Mouse (Mus musculus) erythroblast, embryonic 14.5 days (primary cell): ENCODE data around the gene Lamtor1. TPM values are rescaled to one million over a fixed set of nuclear protein-coding genes. Genes with fewer than 3 reads are reported as not detected.
A peak's percentile ranks its signal among the peaks of the same experiment; 100 is the strongest.

Experiments used
- H3K27me3 ChIP-seq: 2 replicates; pipeline ENCODE4 v1.6.1; 2012; ENCODE audit warnings: inconsistent platforms; ENCODE audit not compliant: control insufficient read depth
- H3K36me3 ChIP-seq: 2 replicates; pipeline ENCODE4 v1.6.1; 2012; ENCODE audit warnings: mild to moderate bottlenecking, inconsistent platforms; ENCODE audit not compliant: control insufficient read depth
- H3K4me1 ChIP-seq: 2 replicates; pipeline ENCODE4 v1.6.1; 2012; ENCODE audit warnings: inconsistent platforms; ENCODE audit not compliant: control insufficient read depth
- H3K4me3 ChIP-seq: replicated peaks from 2 replicates; pipeline ENCODE3; 2012; ENCODE audit warnings: moderate library complexity, mild to moderate bottlenecking, inconsistent platforms
- H3K9me3 ChIP-seq: 2 replicates; pipeline ENCODE4 v1.6.1; 2012; ENCODE audit warnings: low read length, inconsistent platforms, mixed read lengths; ENCODE audit not compliant: control insufficient read depth
- GATA1 ChIP-seq: IDR thresholded peaks from 2 replicates; pipeline ENCODE4 v1.6.1; 2012; ENCODE audit warnings: low read length, inconsistent platforms, mixed read lengths
- TAL1 ChIP-seq: IDR thresholded peaks from 3 replicates; pipeline ENCODE4 v1.6.1; 2012; ENCODE audit warnings: low read length, inconsistent platforms, mixed read lengths
- polyA plus RNA-seq: library from polyadenylated mRNA; stranded (reverse); fragments of >175 nt; gene quantifications from 2 replicates; pipeline ENCODE4 v1.2.3, GENCODE M21; 2012

The Lamtor1 gene
- polyA plus RNA-seq, 1 experiment: 10.4 TPM

GRCm38 (mm10) chr7:101956911-101957310 lies 51.2 kb downstream of the Lamtor1 start:
- peaks cover 34% of the 10 kb centered on the region for H3K36me3 ChIP-seq
- no peak for TF ChIP-seq TAL1
- TF ChIP-seq GATA1: no peak
- no peaks in the 10 kb centered on the region for H3K27me3 ChIP-seq
- H3K9me3 ChIP-seq: no peaks in the 10 kb centered on the region
- H3K4me3 ChIP-seq: no peak overlapping the region
- H3K4me1 ChIP-seq: peaks cover 32% of the 10 kb centered on the region

DNA sequence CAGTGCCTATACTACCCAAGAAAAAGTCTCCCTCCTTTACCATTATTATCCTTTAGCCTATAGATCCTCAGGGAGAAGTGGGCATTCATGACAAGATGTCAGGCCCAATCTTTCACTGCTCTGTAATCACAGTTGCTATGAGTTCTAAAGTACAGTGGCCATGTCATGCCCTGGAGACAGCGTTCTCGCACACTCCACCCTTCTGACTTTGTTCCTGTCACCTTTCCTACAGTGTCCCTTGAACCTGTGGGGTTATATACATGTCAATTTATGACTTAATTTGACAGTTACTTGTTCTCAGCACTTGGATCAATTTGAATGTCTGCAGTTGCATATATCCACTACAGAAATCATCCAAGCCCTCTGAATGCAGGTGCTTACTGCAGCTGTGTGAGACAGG lies 57.1 kb downstream of the Lamtor1 start:
- no peaks in the 10 kb centered on the region for H3K9me3 ChIP-seq
- TF ChIP-seq GATA1 (no peak), TAL1 (no peak)
- peaks cover 9% of the 10 kb centered on the region for H3K36me3 ChIP-seq
- peaks cover 46% of the 10 kb centered on the region for H3K4me1 ChIP-seq
- no peak overlapping the region for H3K4me3 ChIP-seq
- H3K27me3 ChIP-seq: no peaks in the 10 kb centered on the region

DNA sequence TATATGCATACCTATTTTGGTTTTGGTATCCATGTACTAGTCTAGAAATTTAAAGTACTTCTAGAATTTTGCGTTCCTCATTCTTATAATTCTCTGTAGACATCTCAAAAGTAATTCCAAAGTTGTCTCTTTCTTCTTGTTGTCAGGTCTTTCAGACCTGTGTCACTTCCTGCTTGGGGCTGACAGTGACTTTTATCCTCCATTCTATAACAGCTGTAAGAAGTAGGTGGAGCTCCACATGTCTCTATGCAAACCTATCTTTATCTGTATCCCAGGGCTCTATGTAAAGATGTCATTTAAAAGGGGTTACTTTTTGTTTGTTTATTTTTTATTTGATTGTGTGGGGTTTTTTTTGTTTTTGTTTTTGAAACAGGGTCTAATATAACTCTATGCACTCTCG lies 57.9 kb downstream of the Lamtor1 start:
- peaks cover 9% of the 10 kb centered on the region for H3K36me3 ChIP-seq
- peaks cover 52% of the 10 kb centered on the region for H3K4me1 ChIP-seq
- no peaks in the 10 kb centered on the region for H3K9me3 ChIP-seq
- no peaks in the 10 kb centered on the region for H3K27me3 ChIP-seq
- no peak overlapping the region for H3K4me3 ChIP-seq
- TF ChIP-seq TAL1 (no peak), GATA1 (no peak)

GRCm38 (mm10) chr7:101964551-101964950 lies 58.8 kb downstream of the Lamtor1 start:
- no peaks in the 10 kb centered on the region for H3K9me3 ChIP-seq
- no peak for TF ChIP-seq TAL1
- no peak for TF ChIP-seq GATA1
- peaks cover 60% of the 10 kb centered on the region for H3K4me1 ChIP-seq
- H3K4me3 ChIP-seq: no peak overlapping the region
- H3K27me3 ChIP-seq: no peaks in the 10 kb centered on the region
- H3K36me3 ChIP-seq: peaks cover 9% of the 10 kb centered on the region

GRCm38 (mm10) chr7:101965606-101966005 lies 59.9 kb downstream of the Lamtor1 start:
- Histone ChIP-seq H3K4me3 (no peak overlapping the region), H3K4me1 (peaks cover 67% of the 10 kb centered on the region), H3K36me3 (peaks cover 6% of the 10 kb centered on the region), H3K27me3 (no peaks in the 10 kb centered on the region), H3K9me3 (no peaks in the 10 kb centered on the region)
- TF ChIP-seq GATA1 (no peak), TAL1 (no peak)

DNA sequence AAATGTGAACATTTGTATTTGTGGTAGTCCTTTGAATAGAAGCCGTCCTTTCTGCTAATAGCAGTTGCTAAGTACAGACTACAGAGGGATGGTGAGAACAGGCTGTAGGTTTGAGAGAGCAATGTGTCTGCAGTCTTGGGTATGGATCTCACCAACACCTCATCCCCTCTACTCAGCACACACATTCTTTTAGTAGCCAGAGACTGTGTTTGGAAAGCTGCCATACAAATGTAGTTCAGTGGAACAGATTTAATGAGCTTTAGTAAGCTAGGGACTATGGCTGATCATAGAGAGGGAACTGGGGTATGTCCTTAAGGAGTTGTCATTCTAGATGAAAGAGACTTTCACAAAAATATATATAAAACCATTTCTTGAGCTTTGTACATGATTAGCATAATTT lies 61.6 kb downstream of the Lamtor1 start:
- Histone ChIP-seq H3K36me3 (peaks cover 6% of the 10 kb centered on the region), H3K4me3 (no peak overlapping the region), H3K9me3 (no peaks in the 10 kb centered on the region), H3K4me1 (peaks cover 77% of the 10 kb centered on the region), H3K27me3 (no peaks in the 10 kb centered on the region)
- no peak for TF ChIP-seq GATA1
- no peak for TF ChIP-seq TAL1

- no peak for TF ChIP-seq GATA1
- Histone ChIP-seq H3K9me3 (no peaks in the 10 kb centered on the region), H3K36me3 (peaks cover 15% of the 10 kb centered on the region), H3K4me3 (no peak overlapping the region), H3K4me1 (peaks cover 78% of the 10 kb centered on the region), H3K27me3 (no peaks in the 10 kb centered on the region)
Measured at GRCm38 (mm10) chr7:101968751-101969150, 63.0 kb downstream of the Lamtor1 start.

- Histone ChIP-seq H3K27me3 (no peaks in the 10 kb centered on the region), H3K9me3 (no peaks in the 10 kb centered on the region), H3K4me3 (peak overlapping the region; percentile 77), H3K4me1 (peaks cover 76% of the 10 kb centered on the region), H3K36me3 (peaks cover 16% of the 10 kb centered on the region)
- TF ChIP-seq GATA1: no peak
- TF ChIP-seq TAL1: no peak
Measured at GRCm38 (mm10) chr7:101969694-101970428, 64.2 kb downstream of the Lamtor1 start.

- H3K9me3 ChIP-seq: no peaks in the 10 kb centered on the region
- TF ChIP-seq TAL1 (no peak), GATA1 (no peak)
- H3K4me1 ChIP-seq: peaks cover 73% of the 10 kb centered on the region
- peaks cover 21% of the 10 kb centered on the region for H3K36me3 ChIP-seq
- H3K4me3 ChIP-seq: peak overlapping the region; percentile 77
- H3K27me3 ChIP-seq: no peaks in the 10 kb centered on the region
Measured at GRCm38 (mm10) chr7:101970429-101970775, 64.7 kb downstream of the Lamtor1 start.
